Mouse (Mus musculus): ENCODE measurements around the gene 2010300C02Rik. TPM values are rescaled to one million over a fixed set of nuclear protein-coding genes. Genes with fewer than 3 reads are reported as not detected.

2010300C02Rik gene
- polyA plus RNA-seq, 1 experiment from 2014 or later, result 0.75 TPM

- H3K9me3 ChIP-seq, result no peaks in the 10 kb centered on the region
- no peaks in the 10 kb centered on the region for H3K36me3 ChIP-seq
- H3K4me2 ChIP-seq (replicated peaks), result no peak overlapping the region
- H3K27ac ChIP-seq (replicated peaks), result no peak overlapping the region
- H3K4me1 ChIP-seq, result no peaks in the 10 kb centered on the region
- 93% methylated on average over 6 of the region's 6 CpGs for WGBS
- ATAC-seq (ENCODE audit: low FRiP score, low read depth), result no peak
- H3K27me3 ChIP-seq, result no peaks in the 10 kb centered on the region
- no peak overlapping the region for H3K9ac ChIP-seq (replicated peaks)
- no peak overlapping the region for H3K4me3 ChIP-seq
These were observed 11.5 kb downstream of the 2010300C02Rik start for GRCm38 (mm10) chr1:37708270-37708955.

- Histone ChIP-seq H3K4me1 (no peaks in the 10 kb centered on the region), H3K9me3 (no peaks in the 10 kb centered on the region), H3K9ac (replicated peaks) (no peak overlapping the region), H3K27me3 (no peaks in the 10 kb centered on the region), H3K36me3 (no peaks in the 10 kb centered on the region), H3K4me2 (replicated peaks) (no peak overlapping the region), H3K27ac (replicated peaks) (no peak overlapping the region), H3K4me3 (no peak overlapping the region)
- ATAC-seq (ENCODE audit: low FRiP score, low read depth), result no peak
- 80% methylated on average over 4 of the region's 4 CpGs for WGBS
These were observed 17.6 kb downstream of the 2010300C02Rik start for GRCm38 (mm10) chr1:37702326-37702725.

- Histone ChIP-seq H3K9ac (replicated peaks) (no peak overlapping the region), H3K27ac (replicated peaks) (no peak overlapping the region), H3K9me3 (no peaks in the 10 kb centered on the region), H3K4me3 (no peak overlapping the region), H3K36me3 (no peaks in the 10 kb centered on the region), H3K4me1 (0 out of 2 replicates have a peak, but pooled peaks cover 2% of the 10 kb centered on the region), H3K27me3 (no peaks in the 10 kb centered on the region), H3K4me2 (replicated peaks) (no peak overlapping the region)
- WGBS, result 80% methylated on average over 5 of the region's 5 CpGs
- ATAC-seq (ENCODE audit: low FRiP score, low read depth), result no peak
These were observed 20.9 kb downstream of the 2010300C02Rik start for GRCm38 (mm10) chr1:37698852-37699439.

GRCm38 (mm10) chr1:37698186-37698839 lies 21.6 kb downstream of the 2010300C02Rik start:
- Histone ChIP-seq H3K27me3 (no peaks in the 10 kb centered on the region), H3K4me3 (no peak overlapping the region), H3K27ac (replicated peaks) (no peak overlapping the region), H3K36me3 (no peaks in the 10 kb centered on the region), H3K4me1 (0 out of 2 replicates have a peak, but pooled peaks cover 2% of the 10 kb centered on the region), H3K4me2 (replicated peaks) (no peak overlapping the region), H3K9me3 (no peaks in the 10 kb centered on the region), H3K9ac (replicated peaks) (no peak overlapping the region)
- ATAC-seq (ENCODE audit: low FRiP score, low read depth), result no peak
- WGBS, result 84% methylated on average over 8 of the region's 8 CpGs

- no peaks in the 10 kb centered on the region for H3K27me3 ChIP-seq
- 97% methylated on average over 3 of the region's 3 CpGs for WGBS
- no peak overlapping the region for H3K4me2 ChIP-seq (replicated peaks)
- H3K4me3 ChIP-seq, result no peak overlapping the region
- H3K27ac ChIP-seq (replicated peaks), result no peak overlapping the region
- H3K36me3 ChIP-seq, result no peaks in the 10 kb centered on the region
- H3K9ac ChIP-seq (replicated peaks), result no peak overlapping the region
- no peak for ATAC-seq (ENCODE audit: low FRiP score, low read depth)
- H3K4me1 ChIP-seq, result 0 out of 2 replicates have a peak, but pooled peaks cover 2% of the 10 kb centered on the region
- no peaks in the 10 kb centered on the region for H3K9me3 ChIP-seq
These were observed 23.0 kb downstream of the 2010300C02Rik start for GRCm38 (mm10) chr1:37696918-37697317.

- H3K4me2 ChIP-seq (replicated peaks), result no peak overlapping the region
- 91% methylated on average over 9 of the region's 9 CpGs for WGBS
These were observed 24.2 kb downstream of the 2010300C02Rik start for GRCm38 (mm10) chr1:37695732-37696131.

GRCm38 (mm10) chr1:37694417-37694816 lies 25.5 kb downstream of the 2010300C02Rik start:
- Histone ChIP-seq H3K4me1 (0 out of 2 replicates have a peak, but pooled peaks cover 2% of the 10 kb centered on the region), H3K36me3 (no peaks in the 10 kb centered on the region), H3K4me3 (no peak overlapping the region), H3K9ac (replicated peaks) (no peak overlapping the region), H3K27me3 (no peaks in the 10 kb centered on the region), H3K27ac (replicated peaks) (no peak overlapping the region), H3K4me2 (replicated peaks) (no peak overlapping the region), H3K9me3 (no peaks in the 10 kb centered on the region)
- WGBS, result 20% methylated on average over 8 of the region's 8 CpGs
- ATAC-seq (ENCODE audit: low FRiP score, low read depth), result no peak

More at GRCm38 (mm10) chr1:37695732-37696131, 24.2 kb downstream of the 2010300C02Rik start:
- no peaks in the 10 kb centered on the region for H3K9me3 ChIP-seq
- no peak overlapping the region for H3K4me3 ChIP-seq
- H3K9ac ChIP-seq (replicated peaks), result no peak overlapping the region
- no peaks in the 10 kb centered on the region for H3K36me3 ChIP-seq
- H3K27me3 ChIP-seq, result no peaks in the 10 kb centered on the region
- no peak for ATAC-seq (ENCODE audit: low FRiP score, low read depth)
- no peak overlapping the region for H3K27ac ChIP-seq (replicated peaks)
- 0 out of 2 replicates have a peak, but pooled peaks cover 2% of the 10 kb centered on the region for H3K4me1 ChIP-seq

- peaks cover 7% of the 10 kb centered on the region; the same call in 1 of the 2 replicates for H3K4me1 ChIP-seq
- no peaks in the 10 kb centered on the region for H3K36me3 ChIP-seq
These were observed 28.7 kb downstream of the 2010300C02Rik start for GRCm38 (mm10) chr1:37691179-37691578.

GRCm38 (mm10) chr1:37690665-37691064 lies 29.2 kb downstream of the 2010300C02Rik start:
- no peaks in the 10 kb centered on the region for H3K9me3 ChIP-seq
- H3K4me1 ChIP-seq, result peaks cover 7% of the 10 kb centered on the region; the same call in 1 of the 2 replicates
- H3K27me3 ChIP-seq, result no peaks in the 10 kb centered on the region
- no peak overlapping the region for H3K27ac ChIP-seq (replicated peaks)
- 79% methylated on average over 5 of the region's 5 CpGs for WGBS
- H3K9ac ChIP-seq (replicated peaks), result no peak overlapping the region
- H3K4me2 ChIP-seq (replicated peaks), result no peak overlapping the region
- ATAC-seq (ENCODE audit: low FRiP score, low read depth), result no peak
- no peak overlapping the region for H3K4me3 ChIP-seq
- H3K36me3 ChIP-seq, result no peaks in the 10 kb centered on the region

More at GRCm38 (mm10) chr1:37691179-37691578, 28.7 kb downstream of the 2010300C02Rik start:
- no peaks in the 10 kb centered on the region for H3K27me3 ChIP-seq
- no peak overlapping the region for H3K27ac ChIP-seq (replicated peaks)
- WGBS, result 39% methylated on average over 8 of the region's 8 CpGs
- ATAC-seq (ENCODE audit: low FRiP score, low read depth), result no peak
- H3K9ac ChIP-seq (replicated peaks), result no peak overlapping the region
- no peak overlapping the region for H3K4me3 ChIP-seq
- no peaks in the 10 kb centered on the region for H3K9me3 ChIP-seq
- no peak overlapping the region for H3K4me2 ChIP-seq (replicated peaks)

- H3K4me1 ChIP-seq, result peaks cover 7% of the 10 kb centered on the region; the same call in 1 of the 2 replicates
- no peaks in the 10 kb centered on the region for H3K9me3 ChIP-seq
- H3K9ac ChIP-seq (replicated peaks), result no peak overlapping the region
- 92% methylated on average over 6 of the region's 6 CpGs for WGBS
- H3K27me3 ChIP-seq, result no peaks in the 10 kb centered on the region
- ATAC-seq (ENCODE audit: low FRiP score, low read depth), result no peak
- H3K4me3 ChIP-seq, result no peak overlapping the region
- no peaks in the 10 kb centered on the region for H3K36me3 ChIP-seq
- H3K27ac ChIP-seq (replicated peaks), result no peak overlapping the region
- H3K4me2 ChIP-seq (replicated peaks), result no peak overlapping the region
These were observed 30.2 kb downstream of the 2010300C02Rik start for GRCm38 (mm10) chr1:37689730-37690129.

GRCm38 (mm10) chr1:37688351-37688750 lies 31.5 kb downstream of the 2010300C02Rik start:
- Histone ChIP-seq H3K27me3 (no peaks in the 10 kb centered on the region), H3K9ac (replicated peaks) (no peak overlapping the region), H3K27ac (replicated peaks) (no peak overlapping the region), H3K36me3 (no peaks in the 10 kb centered on the region), H3K4me1 (peaks cover 5% of the 10 kb centered on the region; the same call in 1 of the 2 replicates), H3K4me2 (replicated peaks) (no peak overlapping the region), H3K9me3 (no peaks in the 10 kb centered on the region), H3K4me3 (no peak overlapping the region)
- WGBS, result 65% methylated on average over 8 of the region's 8 CpGs
- ATAC-seq (ENCODE audit: low FRiP score, low read depth), result no peak

GRCm38 (mm10) chr1:37687515-37687914 lies 32.4 kb downstream of the 2010300C02Rik start:
- Histone ChIP-seq H3K27ac (replicated peaks) (no peak overlapping the region), H3K4me3 (no peak overlapping the region), H3K4me1 (peaks cover 5% of the 10 kb centered on the region; the same call in 1 of the 2 replicates), H3K9me3 (no peaks in the 10 kb centered on the region), H3K4me2 (replicated peaks) (no peak overlapping the region), H3K36me3 (no peaks in the 10 kb centered on the region), H3K9ac (replicated peaks) (no peak overlapping the region), H3K27me3 (no peaks in the 10 kb centered on the region)
- ATAC-seq (ENCODE audit: low FRiP score, low read depth), result no peak
- WGBS, result 76% methylated on average over 5 of the region's 5 CpGs

All from midbrain, embryonic 12.5 days (tissue).